Mouse (Mus musculus) kidney, embryonic 15.5 days (tissue): ENCODE data around the gene Fam129b. TPM values are rescaled to one million over a fixed set of nuclear protein-coding genes. Genes with fewer than 3 reads are reported as not detected.
"Not testable (repeated sequence)": the region's sequence is repeated elsewhere in the genome, so short reads cannot be mapped to it uniquely, and the experiment has no call there.

Experiments
- ATAC-seq: fragments of 200-750 bp; cut with Nextera tagmentation; replicated peaks from 2 replicates; pipeline ENCODE4 v1.8.0; 2017; ENCODE audit warnings: moderate TSS enrichment; ENCODE audit not compliant: low FRiP score
- H3K27ac ChIP-seq: fragments of 300-500 bp; sonication (generic); 2 replicates; pipeline ENCODE4 v1.5.1; 2015; ENCODE audit warnings: mild to moderate bottlenecking, inconsistent platforms
- H3K27me3 ChIP-seq: fragments of 300-500 bp; sonication (generic); 2 replicates; pipeline ENCODE4 v1.6.1; 2015; ENCODE audit warnings: inconsistent platforms
- H3K36me3 ChIP-seq: fragments of 300-500 bp; sonication (generic); 2 replicates; pipeline ENCODE4 v1.6.1; 2015; ENCODE audit warnings: inconsistent platforms
- H3K4me1 ChIP-seq: fragments of 300-500 bp; sonication (generic); 2 replicates; pipeline ENCODE4 v1.6.1; 2015; ENCODE audit warnings: inconsistent platforms
- H3K4me2 ChIP-seq: fragments of 300-500 bp; sonication (generic); 2 replicates; pipeline ENCODE4 v1.6.1; 2015; ENCODE audit warnings: moderate library complexity, mild to moderate bottlenecking, inconsistent platforms
- H3K4me3 ChIP-seq: fragments of 300-500 bp; sonication (generic); replicated peaks from 2 replicates; pipeline ENCODE4 v1.5.1; 2015; ENCODE audit warnings: mild to moderate bottlenecking, inconsistent platforms
- H3K9ac ChIP-seq: fragments of 300-500 bp; sonication (generic); 2 replicates; pipeline ENCODE4 v1.6.1; 2015; ENCODE audit warnings: mild to moderate bottlenecking, inconsistent platforms
- H3K9me3 ChIP-seq: fragments of 300-500 bp; sonication (generic); replicated peaks from 2 replicates; pipeline ENCODE4 v1.6.1; 2016; ENCODE audit warnings: inconsistent platforms
- WGBS: fragments of 180-500 bp; shearing (Covaris S2); methylation state at CpG from one replicate; pipeline ENCODE4 v1.1.7; 2015; ENCODE audit warnings: mixed read lengths; 5-methylcytosine and 5-hydroxymethylcytosine counted together
- polyA plus RNA-seq: library from polyadenylated mRNA; unstranded; fragments of >200 nt; fragmentation: Nextera tagmentation; extraction: Ambion mirVana; gene quantifications from 2 replicates; pipeline ENCODE4 v1.2.1, GENCODE M21; 2015

Fam129b gene
- polyA plus RNA-seq, 1 experiment from 2014 or later: 47.7 TPM

- Histone ChIP-seq H3K4me1 (peaks cover 10% of the 10 kb centered on the region; the same call in 1 of the 2 replicates), H3K4me2 (peak within 1 kb of the TSS; percentile 93), H3K4me3 (peak within 1 kb of the TSS; percentile 80), H3K27me3 (peaks cover 12% of the 10 kb centered on the region), H3K36me3 (no peaks in the 10 kb centered on the region), H3K9ac (peak within 1 kb of the TSS; percentile 62), H3K9me3 (no peaks in the 10 kb centered on the region), H3K27ac (peak within 1 kb of the TSS; percentile 83)
- peak; percentile 95 for ATAC-seq
- WGBS: under 1% methylated on average over 62 of the region's 78 CpGs
Measured at GRCm38 (mm10) chr2:32846805-32847467, 29.0 kb upstream of the Fam129b start, which contains the start of gene Stxbp1. TSS of gene Stxbp1 (minus strand) at chr2:32847245.

- Histone ChIP-seq H3K4me2 (peak overlapping the region; percentile 93), H3K27me3 (peaks cover 17% of the 10 kb centered on the region), H3K4me1 (peaks cover 15% of the 10 kb centered on the region; the same call in 1 of the 2 replicates), H3K27ac (no peak overlapping the region), H3K9ac (no peak overlapping the region), H3K36me3 (no peaks in the 10 kb centered on the region), H3K4me3 (peak overlapping the region; percentile 80), H3K9me3 (no peaks in the 10 kb centered on the region)
- 47% methylated on average over 6 of the region's 6 CpGs for WGBS
- no peak; the same call in 1 of the 2 replicates for ATAC-seq
Measured at GRCm38 (mm10) chr2:32847468-32847821, 28.5 kb upstream of the Fam129b start.

- Histone ChIP-seq H3K36me3 (no peaks in the 10 kb centered on the region), H3K4me3 (peak overlapping the region; percentile 15; the same call in 1 of the 2 replicates), H3K9me3 (no peaks in the 10 kb centered on the region), H3K27ac (no peak overlapping the region), H3K4me2 (peak overlapping the region; percentile 51), H3K9ac (no peak overlapping the region), H3K4me1 (peaks cover 13% of the 10 kb centered on the region; the same call in 1 of the 2 replicates), H3K27me3 (peaks cover 15% of the 10 kb centered on the region)
- no peak for ATAC-seq
- WGBS: 2% methylated on average over 20 of the region's 20 CpGs
Measured at GRCm38 (mm10) chr2:32852156-32852555, 23.8 kb upstream of the Fam129b start.

GRCm38 (mm10) chr2:32853716-32854115 is 22.2 kb upstream of the Fam129b start:
- H3K4me2 ChIP-seq, H3K9me3 ChIP-seq, H3K27ac ChIP-seq, H3K9ac ChIP-seq, ATAC-seq, H3K4me3 ChIP-seq, H3K36me3 ChIP-seq: not testable (repeated sequence)
- Histone ChIP-seq H3K27me3 (peaks cover 15% of the 10 kb centered on the region), H3K4me1 (peaks cover 11% of the 10 kb centered on the region; the same call in 1 of the 2 replicates)
- WGBS: 70% methylated on average over 4 of the region's 4 CpGs

- ATAC-seq: no peak; the same call in 1 of the 2 replicates
- 2% methylated on average over 8 of the region's 8 CpGs for WGBS
- H3K27ac ChIP-seq: no peak overlapping the region
- no peak overlapping the region for H3K4me2 ChIP-seq
- H3K9me3 ChIP-seq: no peaks in the 10 kb centered on the region
- no peak overlapping the region for H3K9ac ChIP-seq
- H3K36me3 ChIP-seq: no peaks in the 10 kb centered on the region
- no peak overlapping the region for H3K4me3 ChIP-seq
- peaks cover 15% of the 10 kb centered on the region for H3K27me3 ChIP-seq
- peaks cover 11% of the 10 kb centered on the region; the same call in 1 of the 2 replicates for H3K4me1 ChIP-seq
Measured at GRCm38 (mm10) chr2:32854206-32854605, 21.7 kb upstream of the Fam129b start.

GRCm38 (mm10) chr2:32855046-32855785 is 20.7 kb upstream of the Fam129b start:
- Histone ChIP-seq H3K9ac (no peak overlapping the region), H3K9me3 (no peaks in the 10 kb centered on the region), H3K4me1 (peaks cover 11% of the 10 kb centered on the region; the same call in 1 of the 2 replicates), H3K27me3 (peaks cover 15% of the 10 kb centered on the region), H3K27ac (no peak overlapping the region), H3K4me2 (no peak overlapping the region), H3K36me3 (no peaks in the 10 kb centered on the region), H3K4me3 (no peak overlapping the region)
- no peak for ATAC-seq
- 64% methylated on average over 7 of the region's 7 CpGs for WGBS

- Histone ChIP-seq H3K36me3 (no peaks in the 10 kb centered on the region), H3K4me1 (peaks cover 11% of the 10 kb centered on the region; the same call in 1 of the 2 replicates), H3K9ac (no peak overlapping the region), H3K9me3 (no peaks in the 10 kb centered on the region), H3K4me3 (no peak overlapping the region), H3K27ac (no peak overlapping the region), H3K27me3 (peaks cover 15% of the 10 kb centered on the region), H3K4me2 (no peak overlapping the region)
- no peak for ATAC-seq
- WGBS: 49% methylated on average over 5 of the region's 5 CpGs
Measured at GRCm38 (mm10) chr2:32855790-32856465, 20.0 kb upstream of the Fam129b start.

- no peaks in the 10 kb centered on the region; the same call in 1 of the 2 replicates for H3K27me3 ChIP-seq
- H3K36me3 ChIP-seq: no peaks in the 10 kb centered on the region
- ATAC-seq: peak; percentile 74
- no peaks in the 10 kb centered on the region for H3K9me3 ChIP-seq
- H3K27ac ChIP-seq: no peak overlapping the region
- 0% methylated on average over 7 of the region's 7 CpGs for WGBS
- no peak overlapping the region for H3K4me2 ChIP-seq
- H3K4me3 ChIP-seq: no peak overlapping the region
- H3K9ac ChIP-seq: no peak overlapping the region
- H3K4me1 ChIP-seq: 0 out of 2 replicates have a peak, but pooled peaks cover 5% of the 10 kb centered on the region
Measured at GRCm38 (mm10) chr2:32857584-32857983, 18.3 kb upstream of the Fam129b start.

- Histone ChIP-seq H3K27me3 (no peaks in the 10 kb centered on the region), H3K36me3 (no peaks in the 10 kb centered on the region), H3K4me3 (no peak overlapping the region), H3K9ac (no peak overlapping the region), H3K4me1 (0 out of 2 replicates have a peak, but pooled peaks cover 3% of the 10 kb centered on the region), H3K27ac (no peak overlapping the region), H3K9me3 (no peaks in the 10 kb centered on the region), H3K4me2 (no peak overlapping the region)
- 47% methylated on average over 10 of the region's 10 CpGs for WGBS
- ATAC-seq: 0 out of 2 replicates have a peak, but pooled peaks have one; percentile 27
Measured at GRCm38 (mm10) chr2:32859010-32859621, 16.8 kb upstream of the Fam129b start.

GRCm38 (mm10) chr2:32859622-32860012 is 16.3 kb upstream of the Fam129b start:
- Histone ChIP-seq H3K27ac (no peak overlapping the region), H3K4me3 (no peak overlapping the region), H3K27me3 (no peaks in the 10 kb centered on the region), H3K9me3 (no peaks in the 10 kb centered on the region), H3K9ac (no peak overlapping the region), H3K36me3 (no peaks in the 10 kb centered on the region), H3K4me1 (0 out of 2 replicates have a peak, but pooled peaks cover 2% of the 10 kb centered on the region), H3K4me2 (no peak overlapping the region)
- 81% methylated on average over 5 of the region's 5 CpGs for WGBS
- no peak for ATAC-seq

GRCm38 (mm10) chr2:32860799-32861198 is 15.1 kb upstream of the Fam129b start:
- no peak for ATAC-seq
- no peak overlapping the region for H3K4me2 ChIP-seq
- WGBS: 75% methylated on average over 8 of the region's 8 CpGs
- no peak overlapping the region for H3K9ac ChIP-seq
- no peaks in the 10 kb centered on the region for H3K36me3 ChIP-seq
- H3K9me3 ChIP-seq: no peaks in the 10 kb centered on the region
- 0 out of 2 replicates have a peak, but pooled peaks cover 2% of the 10 kb centered on the region for H3K4me1 ChIP-seq
- no peak overlapping the region for H3K4me3 ChIP-seq
- H3K27me3 ChIP-seq: no peaks in the 10 kb centered on the region
- H3K27ac ChIP-seq: no peak overlapping the region
